Mouse (Mus musculus) embryo, embryonic 9.5 days (tissue): Measurements from ENCODE around the gene Slc25a17.
A peak's percentile ranks its signal among the peaks of the same experiment; 100 is the strongest.

Source experiments
- DNase-seq: peaks from one replicate; pipeline ENCODE4 v3.0.0-alpha.2; 2017; ENCODE audit errors: extremely low spot score

Slc25a17 gene

GRCm38 (mm10) chr15:81301193-81302070, 59.2 kb downstream of the Slc25a17 start:
- DNase-seq, result no peak

- no peak for DNase-seq
Measured at GRCm38 (mm10) chr15:81300520-81301069, 60.0 kb downstream of the Slc25a17 start.

- DNase-seq, result no peak
Measured at GRCm38 (mm10) chr15:81299549-81299948, 61.1 kb downstream of the Slc25a17 start.

- DNase-seq, result no peak
Measured at GRCm38 (mm10) chr15:81298213-81298612, 62.4 kb downstream of the Slc25a17 start.

GRCm38 (mm10) chr15:81297543-81297942, 63.1 kb downstream of the Slc25a17 start:
- no peak for DNase-seq

GRCm38 (mm10) chr15:81294897-81295296, 65.7 kb downstream of the Slc25a17 start:
- DNase-seq, result no peak

- DNase-seq, result no peak
Measured at GRCm38 (mm10) chr15:81294386-81294785, 66.2 kb downstream of the Slc25a17 start.

- no peak for DNase-seq
Measured at GRCm38 (mm10) chr15:81290747-81291146, 69.9 kb downstream of the Slc25a17 start.

- no peak for DNase-seq
Measured at GRCm38 (mm10) chr15:81290230-81290629, 70.4 kb downstream of the Slc25a17 start.

GRCm38 (mm10) chr15:81284121-81284734, 76.4 kb downstream of the Slc25a17 start:
- DNase-seq, result no peak

- DNase-seq, result no peak
Measured at GRCm38 (mm10) chr15:81278699-81279098, 81.9 kb downstream of the Slc25a17 start.

- peak; percentile 24 for DNase-seq
Measured at GRCm38 (mm10) chr15:81277928-81278327, 82.7 kb downstream of the Slc25a17 start.

- DNase-seq, result no peak
Measured at GRCm38 (mm10) chr15:81273361-81273760, 87.3 kb downstream of the Slc25a17 start.

- DNase-seq, result no peak
Measured at GRCm38 (mm10) chr15:81272305-81273053, 88.1 kb downstream of the Slc25a17 start.
